Mouse (Mus musculus): ENCODE results near the gene Jhy. TPM values are rescaled to one million over a fixed set of nuclear protein-coding genes. Genes with fewer than 3 reads are reported as not detected.

Jhy gene
- polyA plus RNA-seq, 1 experiment from 2014 or later: 1.5 TPM

DNA sequence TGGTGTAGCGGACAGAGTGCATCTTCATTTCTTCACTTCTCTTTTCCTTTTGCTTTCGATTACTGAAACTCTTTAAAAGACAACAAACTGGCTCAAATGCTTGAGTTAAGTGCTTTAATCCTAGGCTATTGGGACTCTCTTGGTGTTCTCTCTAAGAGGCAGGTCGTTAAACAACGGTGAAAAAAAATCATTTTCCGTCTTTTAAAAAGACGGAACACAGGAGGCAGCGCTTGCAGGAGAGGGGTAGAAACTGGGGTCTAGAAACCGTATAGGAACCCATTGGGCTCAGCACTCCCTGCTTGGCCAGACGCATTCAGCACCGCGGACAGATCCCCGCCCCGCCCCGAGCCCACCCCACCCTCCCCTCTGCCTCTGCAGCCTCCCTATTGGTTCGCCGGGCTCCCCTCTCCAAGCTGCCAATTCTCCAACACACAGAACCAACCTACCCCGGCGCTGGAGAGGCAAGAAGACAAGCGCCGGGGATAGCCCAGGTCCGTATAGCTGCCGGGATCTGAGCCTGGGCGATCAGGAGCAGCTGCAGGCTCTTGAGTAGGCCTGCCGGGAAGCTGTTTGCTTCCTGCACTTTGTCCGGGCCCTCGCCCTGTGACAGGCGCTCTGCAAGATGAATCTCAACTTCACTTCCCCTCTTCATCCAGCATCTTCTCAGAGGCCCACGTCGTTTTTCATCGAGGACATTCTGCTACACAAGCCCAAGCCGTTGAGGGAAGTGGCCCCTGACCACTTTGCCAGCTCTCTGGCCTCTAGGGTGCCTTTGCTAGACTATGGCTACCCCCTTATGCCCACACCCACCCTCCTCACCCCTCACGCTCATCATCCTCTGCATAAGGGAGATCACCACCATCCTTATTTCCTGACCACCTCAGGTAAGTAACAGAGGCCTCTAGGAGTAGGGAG lies 90.1 kb downstream of the Jhy start, which contains the start of gene Bsx:
TSS of gene Bsx (plus strand) at position 572 of the 915 bp plus-strand sequence.
- Histone ChIP-seq H3K27ac (no peak within 1 kb of the TSS), H3K4me1 (replicated peaks) (peaks cover 19% of the 10 kb centered on the region), H3K9ac (no peak within 1 kb of the TSS), H3K4me2 (peak within 1 kb of the TSS; percentile 32; the same call in 1 of the 2 replicates), H3K36me3 (no peaks in the 10 kb centered on the region), H3K27me3 (peaks cover 95% of the 10 kb centered on the region), H3K9me3 (no peaks in the 10 kb centered on the region), H3K4me3 (no peak within 1 kb of the TSS)
- 5% methylated on average over 31 of the region's 32 CpGs for WGBS
- ATAC-seq (ENCODE audit: low FRiP score): peak; percentile 57; the same call in 1 of the 2 replicates

DNA sequence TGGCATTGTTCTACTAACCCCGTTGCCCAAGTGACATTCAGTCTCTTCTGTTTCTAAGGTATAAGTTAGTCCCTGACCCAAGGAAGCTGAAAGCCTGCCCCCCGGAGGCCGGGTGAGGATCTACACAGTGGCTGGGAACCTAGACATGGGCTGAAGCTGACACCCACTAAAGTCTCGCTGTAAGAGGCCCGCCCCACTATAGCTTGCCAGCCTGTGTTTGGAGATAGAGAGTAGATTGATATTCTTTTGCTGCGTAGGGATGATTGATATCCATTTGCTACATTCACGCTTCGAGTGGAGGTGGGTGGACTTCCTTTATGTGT lies 91.8 kb downstream of the Jhy start:
- Histone ChIP-seq H3K4me3 (0 out of 2 replicates have a peak overlapping the region, but pooled peaks have one; percentile 19), H3K27me3 (peaks cover 91% of the 10 kb centered on the region), H3K4me2 (peak overlapping the region; percentile 29; the same call in 1 of the 2 replicates), H3K36me3 (no peaks in the 10 kb centered on the region), H3K9me3 (no peaks in the 10 kb centered on the region), H3K4me1 (replicated peaks) (peaks cover 8% of the 10 kb centered on the region), H3K27ac (no peak overlapping the region), H3K9ac (no peak overlapping the region)
- ATAC-seq (ENCODE audit: low FRiP score): no peak
- 4% methylated on average over 8 of the region's 8 CpGs for WGBS

DNA sequence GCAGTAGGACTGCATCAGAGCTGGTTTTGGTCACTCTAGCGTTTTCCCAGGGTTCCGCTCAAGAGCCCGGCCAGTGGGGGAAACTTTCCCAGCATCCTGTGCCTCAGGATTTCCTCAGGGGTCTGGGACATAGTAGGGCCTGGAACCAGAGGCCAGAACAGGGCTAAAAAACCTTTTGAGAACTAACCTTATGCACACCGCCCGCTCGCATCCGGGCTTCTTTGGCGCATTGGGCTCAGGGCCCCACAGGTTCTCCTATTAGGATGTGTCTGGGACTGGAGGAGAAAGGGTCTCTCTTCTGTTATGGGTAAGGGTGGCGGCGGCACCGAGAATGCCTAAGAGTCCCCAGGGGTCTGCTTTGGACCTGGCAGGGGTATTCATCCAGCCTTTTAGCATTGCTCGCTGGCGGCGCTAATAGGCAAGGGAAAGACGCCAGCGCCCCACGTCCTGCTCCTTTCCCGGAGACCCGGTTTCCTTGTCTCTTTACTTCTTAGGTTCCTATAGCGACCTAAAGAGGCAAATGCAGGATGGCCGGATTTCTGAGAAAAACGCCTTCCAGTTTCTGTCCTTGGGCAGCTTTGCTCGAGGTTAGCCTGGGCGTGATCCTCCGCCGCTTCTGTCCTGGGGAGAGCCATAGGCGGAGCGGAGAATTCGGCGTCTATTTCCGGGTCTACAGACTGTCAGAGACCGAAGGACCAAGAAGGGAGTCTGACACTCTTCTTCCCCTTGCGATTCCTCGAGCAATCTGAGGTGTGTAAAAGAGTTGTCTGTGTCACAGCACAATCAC lies 92.4 kb downstream of the Jhy start:
- 1% methylated on average over 34 of the region's 34 CpGs for WGBS
- Histone ChIP-seq H3K27ac (no peak overlapping the region), H3K9ac (no peak overlapping the region), H3K36me3 (no peaks in the 10 kb centered on the region), H3K4me1 (replicated peaks) (peaks cover 8% of the 10 kb centered on the region), H3K4me2 (peak overlapping the region; percentile 29; the same call in 1 of the 2 replicates), H3K27me3 (peaks cover 87% of the 10 kb centered on the region), H3K4me3 (peak overlapping the region; percentile 19; the same call in 1 of the 2 replicates), H3K9me3 (no peaks in the 10 kb centered on the region)
- no peak; the same call in 1 of the 2 replicates for ATAC-seq (ENCODE audit: low FRiP score)

DNA sequence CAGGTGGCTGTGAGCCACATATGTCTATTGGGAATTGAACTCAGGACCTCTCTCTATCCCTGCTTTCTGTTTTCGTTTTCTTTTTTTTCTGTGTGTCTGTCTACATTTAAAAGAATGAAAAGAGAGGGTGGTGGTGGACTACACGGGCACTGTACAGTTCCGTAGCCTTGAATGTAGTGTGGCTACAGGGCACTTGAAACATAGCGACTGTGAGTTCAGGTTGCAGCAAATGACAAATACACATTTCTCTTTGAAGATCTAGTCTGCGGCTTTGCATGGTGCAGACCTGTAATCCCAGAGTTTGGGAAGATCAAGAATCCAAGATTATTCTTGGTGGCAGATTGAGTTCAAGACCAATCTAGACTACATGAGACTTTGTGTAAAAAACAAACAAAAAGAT lies 93.6 kb downstream of the Jhy start:
- WGBS: 84% methylated on average over 5 of the region's 5 CpGs
- no peak overlapping the region for H3K9ac ChIP-seq
- H3K27me3 ChIP-seq: peaks cover 81% of the 10 kb centered on the region
- no peaks in the 10 kb centered on the region for H3K9me3 ChIP-seq
- no peaks in the 10 kb centered on the region for H3K36me3 ChIP-seq
- peaks cover 8% of the 10 kb centered on the region for H3K4me1 ChIP-seq (replicated peaks)
- H3K27ac ChIP-seq: no peak overlapping the region
- ATAC-seq (ENCODE audit: low FRiP score): no peak
- H3K4me2 ChIP-seq: no peak overlapping the region
- no peak overlapping the region for H3K4me3 ChIP-seq

DNA sequence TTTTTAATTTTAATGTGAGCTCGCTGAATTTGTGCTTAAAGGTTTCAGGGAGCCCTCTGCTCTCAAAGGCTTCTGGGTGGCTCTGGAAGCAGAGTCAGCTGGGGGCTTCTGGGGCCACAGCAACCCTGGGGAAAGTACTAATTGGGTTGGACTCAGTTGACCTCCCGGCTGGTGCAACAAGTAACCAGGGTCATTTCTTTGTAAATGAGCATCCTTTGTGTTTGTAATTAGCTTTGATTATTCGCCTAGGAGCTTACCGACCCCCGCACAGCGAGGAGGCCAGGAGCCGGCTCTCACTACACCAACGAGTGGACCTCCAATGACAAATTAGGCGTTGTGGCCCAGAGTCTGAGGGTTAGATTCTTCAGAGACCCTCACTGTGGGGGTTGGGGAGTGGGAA lies 104.7 kb downstream of the Jhy start:
- Histone ChIP-seq H3K4me1 (replicated peaks) (peaks cover 10% of the 10 kb centered on the region; the same call in 1 of the 2 replicates), H3K9ac (0 out of 2 replicates have a peak overlapping the region, but pooled peaks have one; percentile 51), H3K27ac (peak overlapping the region; percentile 66), H3K4me3 (peak overlapping the region; percentile 35), H3K36me3 (no peaks in the 10 kb centered on the region), H3K4me2 (peak overlapping the region; percentile 57), H3K27me3 (peaks cover 74% of the 10 kb centered on the region), H3K9me3 (no peaks in the 10 kb centered on the region)
- peak; percentile 64 for ATAC-seq (ENCODE audit: low FRiP score)
- 3% methylated on average over 9 of the region's 9 CpGs for WGBS

DNA sequence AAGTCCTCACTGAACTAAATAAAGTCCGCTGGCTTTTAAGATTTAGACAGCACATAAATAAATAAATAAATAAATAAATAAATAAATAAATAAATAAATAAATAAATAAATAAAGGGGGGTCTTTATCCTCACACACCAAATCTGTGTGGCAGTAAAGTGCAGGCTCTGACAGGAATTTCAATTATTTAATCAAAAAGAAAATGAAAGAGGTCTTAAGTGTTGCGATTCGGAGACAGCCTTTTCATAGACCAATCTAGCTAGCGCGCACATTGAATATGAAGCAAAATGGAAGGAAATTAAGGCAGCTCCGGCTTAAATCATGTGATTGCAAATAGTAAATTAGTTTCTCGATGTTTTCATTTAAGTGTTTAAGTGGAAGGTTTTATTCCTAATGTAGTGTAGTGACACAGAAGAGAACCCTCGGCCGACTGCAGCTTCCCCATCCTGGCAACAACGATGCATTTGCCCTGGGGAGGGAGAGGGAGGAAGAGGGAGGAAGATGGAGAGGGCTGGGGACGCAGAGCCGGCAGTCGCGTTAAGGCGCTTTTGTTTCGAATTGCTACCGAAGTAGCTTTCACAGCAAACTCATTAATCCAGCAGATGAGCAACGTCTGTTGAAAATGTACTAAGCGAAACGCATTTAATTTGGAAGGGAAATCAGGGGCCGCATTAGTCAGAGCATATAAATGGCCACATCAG lies 105.3 kb downstream of the Jhy start:
- ATAC-seq (ENCODE audit: low FRiP score): peak; percentile 68; the same call in 1 of the 2 replicates
- peak overlapping the region; percentile 57 for H3K4me2 ChIP-seq
- 7% methylated on average over 21 of the region's 21 CpGs for WGBS
- peaks cover 10% of the 10 kb centered on the region; the same call in 1 of the 2 replicates for H3K4me1 ChIP-seq (replicated peaks)
- H3K4me3 ChIP-seq: peak overlapping the region; percentile 35
- peak overlapping the region; percentile 51; the same call in 1 of the 2 replicates for H3K9ac ChIP-seq
- no peaks in the 10 kb centered on the region for H3K9me3 ChIP-seq
- H3K27ac ChIP-seq: peak overlapping the region; percentile 66
- H3K36me3 ChIP-seq: no peaks in the 10 kb centered on the region
- peaks cover 77% of the 10 kb centered on the region for H3K27me3 ChIP-seq

DNA sequence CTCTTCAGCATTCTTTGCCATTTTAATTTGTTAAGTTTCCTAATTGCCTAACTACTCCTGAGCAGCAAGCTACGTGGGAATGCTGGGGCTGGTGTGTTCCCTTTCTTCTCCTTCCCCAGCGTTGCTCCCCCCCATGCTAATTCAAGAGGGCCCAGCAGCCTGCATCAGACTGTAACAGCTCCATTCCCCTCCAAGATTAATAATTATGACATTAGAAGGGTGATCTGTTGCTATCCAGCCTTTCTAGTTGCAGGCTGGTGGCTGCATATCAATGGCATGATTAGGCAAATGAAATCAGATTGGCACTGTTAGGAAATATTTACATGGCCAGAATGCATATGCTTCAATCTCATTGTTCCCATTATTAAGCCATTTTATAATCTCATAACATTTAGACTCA lies 112.4 kb downstream of the Jhy start:
- Histone ChIP-seq H3K4me1 (replicated peaks) (peaks cover 12% of the 10 kb centered on the region), H3K27ac (no peak overlapping the region), H3K9ac (no peak overlapping the region), H3K9me3 (no peaks in the 10 kb centered on the region), H3K27me3 (peaks cover 37% of the 10 kb centered on the region), H3K4me2 (no peak overlapping the region), H3K4me3 (no peak overlapping the region), H3K36me3 (no peaks in the 10 kb centered on the region)
- no peak for ATAC-seq (ENCODE audit: low FRiP score)
- 43% methylated on average over 2 of the region's 2 CpGs for WGBS

Other genes with a start within 250 kb of the Jhy start
- 2,762 and 2,865 TPM in 2 replicates for gene Hspa8, start 163.1 kb downstream of the Jhy start, polyA plus RNA-seq (2015; fragmentation: Nextera tagmentation; extraction: Ambion mirVana)
- not detected in 2 replicates for gene Bsx, start 90.0 kb downstream of the Jhy start, polyA plus RNA-seq (2015; fragmentation: Nextera tagmentation; extraction: Ambion mirVana)
- 0.14 and 0.19 TPM in 2 replicates for gene Crtam, start 40.5 kb upstream of the Jhy start, polyA plus RNA-seq (2015; fragmentation: Nextera tagmentation; extraction: Ambion mirVana)
- gene Ubash3b, start 197.6 kb upstream of the Jhy start, polyA plus RNA-seq (2015; fragmentation: Nextera tagmentation; extraction: Ambion mirVana): 17.3 and 18.2 TPM in 2 replicates